Mouse (Mus musculus) layer of hippocampus, adult 2 months (tissue): ENCODE results near the gene Cdhr1. TPM values are rescaled to one million over a fixed set of nuclear protein-coding genes. Genes with fewer than 3 reads are reported as not detected.

Experiments used
- DNase-seq, 2 experiments: peaks; one replicate each; pipeline ENCODE4 v3.0.0; 2022; ENCODE audit warnings: low spot score in 2 of 2
- H3K27ac ChIP-seq: fragments of 200-600 bp; 2 replicates; pipeline ENCODE4 v1.8.1; 2022
- H3K4me3 ChIP-seq: fragments of 200-600 bp; 2 replicates; pipeline ENCODE4 v1.8.1; 2022; ENCODE audit warnings: mild to moderate bottlenecking
- CTCF ChIP-seq: fragments of 200-600 bp; conservative IDR thresholded peaks from 2 replicates; pipeline ENCODE4 v1.8.1; 2022; ENCODE audit warnings: antibody characterized with exemption, mild to moderate bottlenecking, moderate library complexity
- total RNA-seq, 2 experiments: library from RNA; stranded (reverse); gene quantifications; 2 replicates each; pipeline ENCODE4 v1.2.3; 2021

Gene Cdhr1
- total RNA-seq, 2 experiments from 2014 or later: 8.5 to 10.1 TPM

DNA sequence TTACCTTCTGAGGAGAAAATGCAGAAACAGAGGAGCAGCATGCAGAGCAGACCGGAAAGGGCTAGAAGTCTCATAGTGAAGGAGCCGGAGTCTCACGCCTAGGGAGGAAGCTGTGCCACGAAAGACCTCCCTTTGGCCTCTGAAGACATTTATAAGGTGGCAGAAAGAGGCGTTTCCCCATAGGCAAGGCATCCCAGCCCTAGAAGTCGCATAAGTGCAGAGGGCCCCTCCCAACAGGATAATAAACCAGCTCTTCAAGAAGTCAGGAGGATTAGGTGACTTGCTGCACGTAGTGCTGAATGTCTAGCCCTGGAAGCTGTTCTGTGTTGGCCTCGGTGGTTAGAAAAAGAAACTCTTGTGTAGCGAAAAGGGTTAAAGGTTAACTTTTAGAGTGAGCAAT is 11.8 kb upstream of the Cdhr1 start:
- no peak overlapping the region for H3K4me3 ChIP-seq
- TF ChIP-seq CTCF: no peak
- no peak overlapping the region for H3K27ac ChIP-seq
- DNase-seq: no peak

DNA sequence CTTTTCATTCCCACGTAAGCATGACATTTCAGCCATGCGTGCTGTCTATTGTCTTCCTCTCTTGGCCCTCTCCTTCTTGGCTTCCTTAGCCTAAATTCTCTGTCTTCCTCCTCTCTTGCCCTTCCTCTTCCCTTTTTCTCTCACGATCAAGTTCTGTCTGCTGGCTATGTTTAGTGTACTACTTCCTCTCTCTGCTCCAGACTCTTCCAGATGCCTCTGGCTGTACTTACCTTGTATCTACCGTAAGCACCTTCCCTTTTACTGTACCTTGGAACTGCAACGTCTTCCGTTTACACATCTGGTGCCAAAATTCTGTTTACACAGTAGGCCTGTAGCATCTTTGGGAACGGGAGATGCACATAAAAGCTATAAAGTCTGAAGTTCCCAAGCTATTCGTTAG is 11.3 kb upstream of the Cdhr1 start:
- no peak overlapping the region for H3K4me3 ChIP-seq
- no peak for DNase-seq
- TF ChIP-seq CTCF: no peak
- no peak overlapping the region for H3K27ac ChIP-seq

DNA sequence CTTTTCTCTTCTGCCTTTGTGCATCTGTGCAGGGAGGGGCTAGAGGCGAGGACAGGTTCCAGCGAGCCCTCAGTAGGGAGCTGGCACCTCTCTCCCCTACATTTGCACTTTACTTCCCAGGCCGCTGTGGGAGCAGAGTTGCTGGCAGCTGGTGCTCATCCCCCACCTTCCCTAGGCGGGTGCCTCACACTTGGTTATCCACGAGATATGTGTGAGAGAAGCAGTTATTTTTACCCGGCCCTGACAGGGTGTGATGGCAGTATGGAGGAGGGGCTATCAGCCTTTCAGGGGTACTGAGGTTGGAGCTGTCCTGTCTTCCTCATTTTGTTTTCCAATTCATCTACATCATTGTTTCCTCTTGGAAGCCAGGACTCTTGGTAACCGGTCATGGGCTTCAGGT is 7.7 kb upstream of the Cdhr1 start:
- H3K4me3 ChIP-seq: no peak overlapping the region
- no peak for TF ChIP-seq CTCF
- no peak overlapping the region for H3K27ac ChIP-seq
- no peak for DNase-seq

DNA sequence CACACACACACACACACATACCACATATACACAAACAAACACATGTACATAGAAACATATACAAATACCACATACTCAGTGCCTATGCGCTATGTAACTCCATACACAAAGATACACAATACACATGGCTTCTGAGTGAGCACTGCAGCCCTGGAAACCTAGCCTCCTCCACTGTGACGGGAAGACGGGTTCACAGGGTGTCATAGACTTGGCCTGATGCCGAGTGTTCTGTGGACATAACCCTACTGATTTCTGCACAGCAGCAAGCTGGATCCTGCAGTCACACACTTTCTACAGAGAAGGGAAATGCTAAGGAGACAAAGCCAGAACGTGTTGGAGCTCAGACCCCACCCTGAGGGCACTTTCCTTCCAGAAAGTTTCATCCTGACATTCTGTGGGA is 6.6 kb upstream of the Cdhr1 start:
- no peak overlapping the region for H3K4me3 ChIP-seq
- DNase-seq: no peak
- no peak overlapping the region for H3K27ac ChIP-seq
- TF ChIP-seq CTCF: no peak

DNA sequence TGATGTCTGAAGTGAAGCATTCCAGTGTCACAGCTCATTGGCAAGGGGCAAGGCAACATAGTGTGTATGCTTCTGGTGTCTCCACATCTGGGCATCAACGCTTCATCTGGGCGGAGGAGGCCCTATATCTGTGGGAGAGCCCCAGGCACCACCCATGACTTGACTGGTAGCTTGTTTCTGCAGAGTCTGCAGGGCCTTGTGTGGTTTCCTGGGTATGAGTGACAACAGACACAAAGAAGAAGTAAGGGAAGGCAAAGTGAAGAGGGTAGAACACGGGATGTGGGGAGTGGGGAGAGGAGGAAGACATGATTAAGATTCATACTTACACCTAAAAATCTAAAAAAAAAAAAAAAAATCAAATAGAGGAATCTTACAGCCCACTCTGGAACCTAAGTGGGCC is 4.3 kb upstream of the Cdhr1 start:
- Histone ChIP-seq H3K27ac (no peak overlapping the region), H3K4me3 (no peak overlapping the region)
- TF ChIP-seq CTCF: no peak
- no peak for DNase-seq

DNA sequence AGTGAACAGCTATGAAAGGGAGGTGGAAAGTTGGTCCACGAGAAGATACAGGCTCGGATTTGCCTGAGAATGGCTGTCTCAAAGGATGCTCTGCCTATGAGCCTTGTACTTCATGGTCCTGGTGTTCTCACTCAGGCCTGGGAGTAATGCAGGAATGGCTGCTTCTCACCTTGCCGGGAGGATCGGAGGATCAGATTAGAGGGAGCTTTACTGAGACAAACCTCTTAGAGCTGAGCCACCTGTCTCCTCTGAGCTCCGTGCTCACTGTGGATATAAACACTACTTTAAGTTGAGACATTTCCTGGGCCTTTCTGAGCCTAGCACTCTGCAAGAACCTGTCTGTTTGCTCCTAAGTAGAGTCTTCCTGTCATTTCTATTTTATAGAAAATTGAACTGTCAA is 3.4 kb upstream of the Cdhr1 start:
- H3K4me3 ChIP-seq: no peak overlapping the region
- no peak overlapping the region for H3K27ac ChIP-seq
- TF ChIP-seq CTCF: no peak
- DNase-seq: no peak

DNA sequence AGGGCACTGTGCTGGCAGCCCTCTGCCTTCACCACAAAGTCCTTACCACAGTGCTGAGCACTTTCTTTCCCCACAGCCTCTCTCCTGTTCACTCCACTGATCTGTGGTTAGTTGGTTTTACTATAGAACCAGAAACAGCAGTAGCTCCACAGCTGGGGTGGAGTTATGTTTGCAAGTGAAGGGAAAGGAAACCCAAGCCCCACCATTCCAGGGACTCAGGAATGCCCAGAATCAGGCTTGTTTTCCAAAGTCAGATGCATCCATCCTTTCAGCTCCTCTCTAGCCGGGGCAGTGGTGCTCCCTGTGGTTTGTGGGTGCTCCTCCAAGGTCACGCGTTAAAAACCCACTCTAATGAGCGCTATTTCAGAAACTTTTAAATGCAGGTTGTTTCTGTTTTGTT is 2.6 kb downstream of the Cdhr1 start:
- no peak for TF ChIP-seq CTCF
- DNase-seq: no peak
- H3K27ac ChIP-seq: no peak overlapping the region
- H3K4me3 ChIP-seq: no peak overlapping the region

DNA sequence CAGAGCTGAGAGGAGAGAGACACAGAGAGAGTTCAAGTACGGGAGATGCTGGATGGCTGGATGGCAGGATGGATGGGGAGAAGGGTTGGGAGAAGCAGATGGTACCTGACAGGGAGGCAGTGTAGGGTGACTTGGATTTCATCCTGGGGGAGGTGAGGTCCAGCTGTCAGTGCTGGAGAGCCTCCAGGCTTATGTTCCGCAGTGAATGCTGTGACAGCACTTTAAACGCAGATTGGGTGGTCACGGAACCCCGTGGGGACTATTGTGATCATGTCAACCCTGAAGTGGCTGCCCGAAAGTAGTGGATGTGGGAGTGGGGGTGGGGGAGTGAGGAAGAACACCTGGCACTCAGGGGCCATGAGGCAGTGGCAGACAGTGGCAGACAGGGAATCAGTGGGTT is 3.7 kb downstream of the Cdhr1 start:
- DNase-seq: no peak
- Histone ChIP-seq H3K27ac (no peak overlapping the region), H3K4me3 (no peak overlapping the region)
- TF ChIP-seq CTCF: no peak

DNA sequence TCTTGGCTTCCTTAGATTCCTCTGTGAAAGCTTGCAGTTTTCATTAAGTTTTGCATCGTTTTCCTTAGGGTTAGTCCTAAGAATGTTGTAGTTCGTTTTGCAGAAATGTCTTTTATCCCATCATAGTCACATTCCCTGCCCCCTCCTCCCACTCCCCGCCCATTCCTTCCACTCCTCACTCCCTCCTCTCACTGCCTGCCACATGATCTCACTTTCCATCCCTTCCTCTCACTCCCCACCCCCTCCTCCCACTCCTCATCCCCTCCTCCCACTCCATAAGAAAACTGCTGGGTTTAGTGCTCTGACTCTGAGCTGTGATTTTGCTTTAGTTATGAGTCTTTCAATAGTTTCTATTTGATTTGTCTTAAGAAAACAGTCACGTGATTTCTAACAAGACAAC is 14.4 kb downstream of the Cdhr1 start:
- TF ChIP-seq CTCF: no peak
- DNase-seq: no peak
- no peak overlapping the region for H3K4me3 ChIP-seq
- no peak overlapping the region for H3K27ac ChIP-seq

DNA sequence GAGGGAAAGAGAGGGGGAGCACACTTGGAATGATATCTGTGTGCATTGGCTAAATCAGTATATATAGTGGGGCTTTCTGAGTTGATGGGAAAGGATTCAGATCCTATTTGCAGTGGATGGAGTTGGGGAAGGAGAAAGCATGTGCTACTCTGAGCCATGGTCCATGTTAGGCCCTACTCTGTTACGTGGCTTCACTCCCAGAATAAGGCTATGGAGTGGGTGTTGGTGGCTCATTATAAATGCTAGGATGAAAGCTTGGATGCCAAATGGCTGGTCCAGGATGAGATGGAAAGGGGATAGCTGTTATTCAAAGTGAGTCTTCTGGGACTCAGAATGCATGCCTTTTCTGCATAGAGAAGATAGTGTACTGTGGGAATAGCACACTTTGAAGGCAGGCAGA is 17.4 kb downstream of the Cdhr1 start:
- no peak for DNase-seq
- no peak overlapping the region for H3K27ac ChIP-seq
- TF ChIP-seq CTCF: no peak
- H3K4me3 ChIP-seq: no peak overlapping the region

DNA sequence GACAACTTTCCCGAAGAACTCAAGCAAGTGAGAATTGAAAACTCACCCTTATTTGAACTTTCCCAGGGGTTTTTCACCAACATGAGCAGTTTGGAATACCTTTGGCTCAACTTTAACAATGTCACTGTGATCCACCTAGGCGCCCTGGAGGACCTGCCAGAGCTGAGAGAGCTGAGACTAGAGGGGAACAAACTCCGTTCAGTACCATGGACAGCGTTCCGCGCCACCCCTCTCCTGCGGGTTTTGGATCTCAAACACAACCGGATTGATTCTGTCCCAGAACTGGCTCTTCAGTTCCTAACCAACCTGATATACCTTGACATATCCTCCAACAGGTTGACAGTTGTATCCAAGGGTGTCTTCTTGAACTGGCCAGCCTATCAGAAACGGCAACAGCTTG is 29.6 kb downstream of the Cdhr1 start:
- Histone ChIP-seq H3K27ac (no peak overlapping the region), H3K4me3 (no peak overlapping the region)
- no peak for DNase-seq
- no peak for TF ChIP-seq CTCF

DNA sequence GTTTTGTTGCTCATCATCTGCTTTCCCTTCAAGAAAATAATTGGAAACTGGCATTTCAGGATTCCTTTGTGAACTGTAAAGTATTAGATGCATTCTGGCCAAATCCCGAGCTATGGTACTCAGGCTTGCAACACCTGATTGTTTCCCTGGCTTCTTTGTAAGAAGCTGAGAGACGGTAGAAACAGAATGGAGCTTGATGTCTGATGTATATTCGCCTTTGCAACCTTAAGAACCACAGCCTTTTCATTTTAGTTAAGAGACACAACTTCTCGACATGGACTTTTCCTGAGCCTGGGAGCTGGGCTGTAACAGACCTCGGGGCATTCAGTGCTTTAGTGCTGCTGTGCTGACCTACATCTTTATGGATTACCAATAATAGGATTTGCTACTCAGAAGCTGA is 30.5 kb downstream of the Cdhr1 start, which contains the start of gene Lrit2:
Gene Lrit2 (plus strand): TSS at position 301 of the 400 bp plus-strand sequence.
- no peak for TF ChIP-seq CTCF
- no peak within 1 kb of the TSS for H3K4me3 ChIP-seq
- H3K27ac ChIP-seq: no peak within 1 kb of the TSS
- no peak for DNase-seq

DNA sequence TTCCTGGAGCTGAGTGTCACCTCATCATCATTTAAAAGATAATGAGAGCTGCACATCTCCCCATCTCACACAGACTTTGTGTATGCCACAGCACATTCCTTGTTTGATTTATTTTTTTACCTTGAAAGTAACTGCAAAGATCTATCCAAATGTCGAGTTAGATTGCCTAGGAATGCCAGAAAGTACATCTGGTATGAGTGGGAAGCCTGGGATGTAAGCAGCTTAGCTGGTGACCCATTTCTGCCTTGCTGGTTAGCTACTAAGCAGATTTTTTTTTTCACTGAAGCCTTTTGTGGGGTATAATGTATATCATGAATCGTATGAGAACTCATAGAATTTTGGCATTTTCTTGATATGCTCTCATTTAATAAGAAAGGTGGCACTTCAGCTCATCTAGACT is 31.5 kb downstream of the Cdhr1 start:
- no peak overlapping the region for H3K4me3 ChIP-seq
- H3K27ac ChIP-seq: no peak overlapping the region
- TF ChIP-seq CTCF: no peak
- peak in 1 of 2 experiments; percentile 19 for DNase-seq

DNA sequence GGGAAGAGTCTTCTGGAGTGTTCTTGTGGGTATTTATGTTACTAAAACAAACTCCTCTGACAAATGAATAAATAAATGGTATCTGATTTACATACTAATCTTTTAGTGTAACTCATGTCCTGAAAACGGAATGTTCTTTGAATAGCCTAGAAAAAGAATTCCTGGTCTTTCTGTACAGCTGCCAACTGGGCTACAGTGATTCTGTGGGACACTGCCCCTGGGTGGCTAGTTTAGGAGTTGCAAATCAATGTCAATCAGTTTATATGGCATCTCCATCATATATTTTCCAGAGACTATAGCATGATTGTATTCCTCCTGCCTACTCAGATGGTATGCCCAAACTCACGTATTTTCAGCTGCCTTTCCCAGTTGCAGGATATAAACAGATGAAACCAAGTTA is 33.3 kb downstream of the Cdhr1 start:
- no peak overlapping the region for H3K4me3 ChIP-seq
- no peak overlapping the region for H3K27ac ChIP-seq
- no peak for DNase-seq
- peak; percentile 51 for TF ChIP-seq CTCF

DNA sequence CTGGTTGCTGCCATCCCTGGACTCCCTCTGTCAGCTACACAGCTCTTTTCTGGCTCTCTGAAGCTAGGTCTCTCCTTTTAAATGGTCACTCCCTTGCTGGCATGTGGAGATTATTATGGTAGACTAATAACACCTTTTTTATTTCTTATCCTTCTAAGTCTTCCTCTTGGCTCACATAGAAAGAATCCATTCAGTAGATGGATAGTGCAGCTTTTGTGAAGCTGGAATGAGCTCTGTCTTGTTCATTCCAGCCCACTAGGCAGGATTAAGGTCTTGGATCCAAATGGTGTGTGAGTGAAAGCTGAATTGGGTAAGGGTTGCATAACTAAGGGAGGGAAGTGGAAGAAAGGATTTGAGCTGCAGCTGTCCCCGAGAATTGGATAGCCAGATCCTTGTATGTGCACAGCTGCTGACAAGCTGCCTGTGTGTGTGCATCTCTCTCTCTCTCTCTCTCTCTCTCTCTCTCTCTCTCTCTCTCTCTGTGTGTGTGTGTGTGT is 49.2 kb downstream of the Cdhr1 start, which contains the start of gene Rgr:
Gene Rgr (minus strand): TSS at position 51 of the 497 bp plus-strand sequence.
- Histone ChIP-seq H3K27ac (no peak within 1 kb of the TSS), H3K4me3 (no peak within 1 kb of the TSS)
- peak in 1 of 2 experiments; percentile 6 for DNase-seq
- no peak for TF ChIP-seq CTCF
